Mouse (Mus musculus) kidney, embryonic 15.5 days (tissue): ENCODE measurements around the gene Ncor2. TPM values are rescaled to one million over a fixed set of nuclear protein-coding genes. Genes with fewer than 3 reads are reported as not detected.

Experiments used
- ATAC-seq: fragments of 200-750 bp; cut with Nextera tagmentation; replicated peaks from 2 replicates; pipeline ENCODE4 v1.8.0; 2017; ENCODE audit warnings: moderate TSS enrichment; ENCODE audit not compliant: low FRiP score
- H3K27ac ChIP-seq: fragments of 300-500 bp; sonication (generic); 2 replicates; pipeline ENCODE4 v1.5.1; 2015; ENCODE audit warnings: mild to moderate bottlenecking, inconsistent platforms
- H3K27me3 ChIP-seq: fragments of 300-500 bp; sonication (generic); 2 replicates; pipeline ENCODE4 v1.6.1; 2015; ENCODE audit warnings: inconsistent platforms
- H3K36me3 ChIP-seq: fragments of 300-500 bp; sonication (generic); 2 replicates; pipeline ENCODE4 v1.6.1; 2015; ENCODE audit warnings: inconsistent platforms
- H3K4me1 ChIP-seq: fragments of 300-500 bp; sonication (generic); 2 replicates; pipeline ENCODE4 v1.6.1; 2015; ENCODE audit warnings: inconsistent platforms
- H3K4me2 ChIP-seq: fragments of 300-500 bp; sonication (generic); 2 replicates; pipeline ENCODE4 v1.6.1; 2015; ENCODE audit warnings: moderate library complexity, mild to moderate bottlenecking, inconsistent platforms
- H3K4me3 ChIP-seq: fragments of 300-500 bp; sonication (generic); replicated peaks from 2 replicates; pipeline ENCODE4 v1.5.1; 2015; ENCODE audit warnings: mild to moderate bottlenecking, inconsistent platforms
- H3K9ac ChIP-seq: fragments of 300-500 bp; sonication (generic); 2 replicates; pipeline ENCODE4 v1.6.1; 2015; ENCODE audit warnings: mild to moderate bottlenecking, inconsistent platforms
- H3K9me3 ChIP-seq: fragments of 300-500 bp; sonication (generic); replicated peaks from 2 replicates; pipeline ENCODE4 v1.6.1; 2016; ENCODE audit warnings: inconsistent platforms
- WGBS: fragments of 180-500 bp; shearing (Covaris S2); methylation state at CpG from one replicate; pipeline ENCODE4 v1.1.7; 2015; ENCODE audit warnings: mixed read lengths; 5-methylcytosine and 5-hydroxymethylcytosine counted together
- polyA plus RNA-seq: library from polyadenylated mRNA; unstranded; fragments of >200 nt; fragmentation: Nextera tagmentation; extraction: Ambion mirVana; gene quantifications from 2 replicates; pipeline ENCODE4 v1.2.1, GENCODE M21; 2015

Gene Ncor2
- polyA plus RNA-seq, 1 experiment from 2014 or later, result 28.8 TPM

- Histone ChIP-seq H3K9me3 (no peaks in the 10 kb centered on the region), H3K4me2 (no peak overlapping the region), H3K27me3 (no peaks in the 10 kb centered on the region), H3K9ac (no peak overlapping the region), H3K27ac (peak overlapping the region; percentile 19; the same call in 1 of the 2 replicates), H3K4me3 (no peak overlapping the region), H3K36me3 (peaks cover 85% of the 10 kb centered on the region), H3K4me1 (peaks cover 49% of the 10 kb centered on the region)
- 60% methylated on average over 14 of the region's 14 CpGs for WGBS
- no peak for ATAC-seq
These were observed 83.4 kb downstream of the Ncor2 start for GRCm38 (mm10) chr5:125095525-125096175.

- peaks cover 9% of the 10 kb centered on the region; the same call in 1 of the 2 replicates for H3K9me3 ChIP-seq
- 0 out of 2 replicates have a peak, but pooled peaks have one; percentile 3 for ATAC-seq
- no peak overlapping the region for H3K4me2 ChIP-seq
- no peaks in the 10 kb centered on the region for H3K27me3 ChIP-seq
- WGBS, result 34% methylated on average over 5 of the region's 5 CpGs
- H3K36me3 ChIP-seq, result peaks cover 85% of the 10 kb centered on the region
- 0 out of 2 replicates have a peak overlapping the region, but pooled peaks have one; percentile 19 for H3K27ac ChIP-seq
- H3K4me3 ChIP-seq, result no peak overlapping the region
- H3K9ac ChIP-seq, result no peak overlapping the region
- peaks cover 49% of the 10 kb centered on the region for H3K4me1 ChIP-seq
These were observed 85.2 kb downstream of the Ncor2 start for GRCm38 (mm10) chr5:125093795-125094194.

DNA sequence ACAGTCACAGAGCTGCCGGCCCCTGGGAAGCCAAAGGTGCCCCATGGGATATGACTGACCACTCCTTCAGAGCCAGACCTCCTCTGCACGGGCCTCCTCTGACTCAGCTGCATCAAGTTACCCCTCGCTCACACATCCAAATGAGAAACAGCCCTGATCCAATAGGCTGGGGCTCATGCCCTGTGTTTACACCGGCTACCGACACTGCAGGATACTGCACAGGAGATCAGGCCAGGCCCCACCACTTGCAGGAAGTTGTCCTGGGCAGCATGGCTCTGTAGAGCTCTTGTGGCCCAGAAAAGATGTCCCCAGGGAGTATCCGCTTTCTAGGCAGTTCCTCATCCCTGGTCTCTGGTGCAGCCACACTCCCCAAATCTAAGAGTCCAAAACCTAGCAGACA is 90.9 kb downstream of the Ncor2 start:
- WGBS, result 57% methylated on average over 6 of the region's 6 CpGs

DNA sequence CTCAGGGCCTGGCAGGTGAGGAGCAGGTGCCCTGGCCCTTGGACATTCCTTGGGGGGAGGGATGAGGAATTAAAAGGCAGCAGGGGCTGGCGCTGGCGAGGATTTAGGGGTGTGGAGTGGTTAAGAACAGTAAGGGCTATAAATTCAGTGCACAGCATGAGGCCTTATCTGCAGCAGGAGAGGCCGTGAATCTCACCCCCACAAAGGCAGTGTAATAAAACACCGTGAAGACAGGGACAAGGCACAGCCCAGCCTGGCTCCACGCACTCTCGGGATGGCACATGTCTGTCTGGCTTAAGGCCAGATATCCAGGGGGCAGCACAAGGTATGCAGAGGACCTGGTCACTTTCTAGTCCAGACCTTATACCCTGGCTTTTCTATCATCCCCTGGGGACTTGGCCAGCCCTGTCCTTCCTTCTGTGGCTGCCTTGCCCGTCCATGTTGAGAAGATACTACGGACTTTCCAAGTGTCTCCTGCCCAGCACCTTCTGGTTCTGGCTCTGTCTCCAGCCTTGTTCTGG is 93.9 kb downstream of the Ncor2 start:
- no peaks in the 10 kb centered on the region for H3K27me3 ChIP-seq
- H3K9me3 ChIP-seq, result peaks cover 5% of the 10 kb centered on the region; the same call in 1 of the 2 replicates
- no peak overlapping the region for H3K27ac ChIP-seq
- H3K4me2 ChIP-seq, result no peak overlapping the region
- WGBS, result 39% methylated on average over 8 of the region's 8 CpGs
- no peak overlapping the region for H3K9ac ChIP-seq
- no peak for ATAC-seq
- peaks cover 96% of the 10 kb centered on the region for H3K36me3 ChIP-seq
- no peak overlapping the region for H3K4me3 ChIP-seq
- H3K4me1 ChIP-seq, result peaks cover 17% of the 10 kb centered on the region

More for the DNA sequence above, 90.9 kb downstream of the Ncor2 start:
- Histone ChIP-seq H3K4me2 (no peak overlapping the region), H3K27ac (no peak overlapping the region), H3K4me1 (peaks cover 3% of the 10 kb centered on the region), H3K36me3 (peaks cover 99% of the 10 kb centered on the region), H3K9me3 (peaks cover 9% of the 10 kb centered on the region; the same call in 1 of the 2 replicates), H3K27me3 (no peaks in the 10 kb centered on the region), H3K9ac (no peak overlapping the region), H3K4me3 (no peak overlapping the region)
- ATAC-seq, result no peak

- no peak overlapping the region for H3K27ac ChIP-seq
- WGBS, result 89% methylated on average over 6 of the region's 6 CpGs
- no peak overlapping the region for H3K4me3 ChIP-seq
- no peak for ATAC-seq
- H3K9me3 ChIP-seq, result no peaks in the 10 kb centered on the region
- no peak overlapping the region for H3K4me2 ChIP-seq
- no peaks in the 10 kb centered on the region for H3K27me3 ChIP-seq
- peaks cover 17% of the 10 kb centered on the region for H3K4me1 ChIP-seq
- H3K36me3 ChIP-seq, result peaks cover 94% of the 10 kb centered on the region
- H3K9ac ChIP-seq, result no peak overlapping the region
These were observed 95.3 kb downstream of the Ncor2 start for GRCm38 (mm10) chr5:125083674-125084073.

DNA sequence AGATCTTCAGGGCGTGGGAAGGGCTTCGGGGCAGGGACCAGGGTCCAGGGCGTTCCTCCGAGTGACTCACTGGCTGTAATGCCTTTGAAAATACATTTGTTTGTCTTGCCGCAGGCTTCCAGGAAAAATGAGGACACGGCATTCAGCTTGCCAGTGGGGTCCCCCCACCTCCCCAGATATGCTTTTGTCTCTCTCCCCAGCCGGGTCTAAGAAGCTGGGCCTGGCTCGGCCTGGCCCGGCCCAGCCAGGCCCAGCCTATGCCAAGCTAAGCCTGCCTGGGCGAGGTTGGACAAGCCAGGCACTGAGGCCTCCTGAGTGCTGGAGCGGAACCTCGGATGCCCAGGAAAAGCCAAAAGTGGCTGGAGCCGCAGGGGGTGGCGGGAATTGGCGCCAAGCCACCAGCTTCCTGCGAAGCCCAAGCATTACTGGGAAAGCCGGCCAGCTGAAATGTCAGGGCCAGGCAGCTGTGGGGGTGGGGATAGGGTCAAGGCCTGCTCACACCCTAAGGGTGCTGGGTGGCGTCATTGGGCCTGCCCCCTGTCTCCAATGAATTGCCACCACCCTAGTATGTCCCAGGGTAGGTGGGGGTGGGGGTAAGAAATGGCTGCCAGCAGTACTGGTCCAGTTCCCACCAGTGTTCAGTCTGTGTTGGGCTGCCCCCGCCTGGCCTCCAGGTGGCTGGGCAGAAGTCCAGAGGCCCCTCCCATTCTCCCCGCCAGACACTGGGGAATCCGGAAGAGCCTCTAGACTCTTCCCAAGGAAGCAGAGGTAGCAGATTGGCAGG is 97.5 kb downstream of the Ncor2 start:
- Histone ChIP-seq H3K4me2 (no peak overlapping the region), H3K36me3 (peaks cover 93% of the 10 kb centered on the region)
- 56% methylated on average over 21 of the region's 21 CpGs for WGBS

GRCm38 (mm10) chr5:125080787-125081317 is 98.2 kb downstream of the Ncor2 start:
- ATAC-seq, result no peak
- Histone ChIP-seq H3K36me3 (peaks cover 93% of the 10 kb centered on the region), H3K9me3 (no peaks in the 10 kb centered on the region), H3K27ac (peak overlapping the region; percentile 78), H3K27me3 (no peaks in the 10 kb centered on the region), H3K9ac (0 out of 2 replicates have a peak overlapping the region, but pooled peaks have one; percentile 8), H3K4me3 (no peak overlapping the region), H3K4me2 (no peak overlapping the region), H3K4me1 (peaks cover 17% of the 10 kb centered on the region)
- WGBS, result 94% methylated on average over 10 of the region's 10 CpGs

More for the DNA sequence above, 97.5 kb downstream of the Ncor2 start:
- H3K4me1 ChIP-seq, result peaks cover 17% of the 10 kb centered on the region
- H3K27ac ChIP-seq, result peak overlapping the region; percentile 78
- ATAC-seq, result peak; percentile 71
- 0 out of 2 replicates have a peak overlapping the region, but pooled peaks have one; percentile 8 for H3K9ac ChIP-seq
- H3K4me3 ChIP-seq, result no peak overlapping the region
- H3K9me3 ChIP-seq, result no peaks in the 10 kb centered on the region
- no peaks in the 10 kb centered on the region for H3K27me3 ChIP-seq

DNA sequence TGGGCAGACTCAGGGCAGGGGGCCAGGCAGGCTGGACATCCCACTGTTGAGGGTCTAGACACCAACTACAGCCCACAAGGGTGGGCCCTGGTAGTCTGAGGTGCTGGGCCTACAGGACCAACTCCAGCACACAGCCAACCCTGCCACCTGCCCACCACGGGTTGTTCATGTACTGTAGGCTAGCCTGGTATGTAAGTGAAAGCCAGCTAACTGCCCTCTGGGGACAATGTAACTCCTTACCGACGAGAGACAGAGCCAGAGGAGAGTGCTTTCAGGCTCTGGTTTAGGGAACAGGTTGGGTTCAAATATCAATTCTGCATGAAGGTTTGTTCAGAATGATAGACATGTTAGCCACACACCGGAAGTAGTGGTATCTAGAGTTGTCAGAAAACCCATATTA is 98.7 kb downstream of the Ncor2 start:
- H3K4me1 ChIP-seq, result peaks cover 22% of the 10 kb centered on the region
- H3K27ac ChIP-seq, result no peak overlapping the region
- no peaks in the 10 kb centered on the region for H3K27me3 ChIP-seq
- H3K36me3 ChIP-seq, result peaks cover 93% of the 10 kb centered on the region
- no peaks in the 10 kb centered on the region for H3K9me3 ChIP-seq
- no peak overlapping the region for H3K4me3 ChIP-seq
- no peak overlapping the region for H3K9ac ChIP-seq
- no peak overlapping the region for H3K4me2 ChIP-seq
- no peak for ATAC-seq
- WGBS, result 82% methylated on average over 4 of the region's 4 CpGs

- H3K9me3 ChIP-seq, result no peaks in the 10 kb centered on the region
- H3K4me1 ChIP-seq, result peaks cover 43% of the 10 kb centered on the region
- no peak for ATAC-seq
- no peaks in the 10 kb centered on the region for H3K27me3 ChIP-seq
- no peak overlapping the region for H3K27ac ChIP-seq
- H3K9ac ChIP-seq, result no peak overlapping the region
- H3K4me3 ChIP-seq, result no peak overlapping the region
- whole genome bisulfite sequencing, result 74% methylated on average over 5 of the region's 5 CpGs
- no peak overlapping the region for H3K4me2 ChIP-seq
- H3K36me3 ChIP-seq, result peaks cover 89% of the 10 kb centered on the region
These were observed 100.8 kb downstream of the Ncor2 start for GRCm38 (mm10) chr5:125078220-125078619.

- Histone ChIP-seq H3K27ac (peak overlapping the region; percentile 14; the same call in 1 of the 2 replicates), H3K27me3 (no peaks in the 10 kb centered on the region), H3K4me2 (no peak overlapping the region), H3K4me1 (peaks cover 51% of the 10 kb centered on the region), H3K9me3 (no peaks in the 10 kb centered on the region), H3K9ac (no peak overlapping the region), H3K36me3 (peaks cover 75% of the 10 kb centered on the region), H3K4me3 (no peak overlapping the region)
- 69% methylated on average over 9 of the region's 9 CpGs for WGBS
- no peak for ATAC-seq
These were observed 102.8 kb downstream of the Ncor2 start for GRCm38 (mm10) chr5:125076183-125076582.

DNA sequence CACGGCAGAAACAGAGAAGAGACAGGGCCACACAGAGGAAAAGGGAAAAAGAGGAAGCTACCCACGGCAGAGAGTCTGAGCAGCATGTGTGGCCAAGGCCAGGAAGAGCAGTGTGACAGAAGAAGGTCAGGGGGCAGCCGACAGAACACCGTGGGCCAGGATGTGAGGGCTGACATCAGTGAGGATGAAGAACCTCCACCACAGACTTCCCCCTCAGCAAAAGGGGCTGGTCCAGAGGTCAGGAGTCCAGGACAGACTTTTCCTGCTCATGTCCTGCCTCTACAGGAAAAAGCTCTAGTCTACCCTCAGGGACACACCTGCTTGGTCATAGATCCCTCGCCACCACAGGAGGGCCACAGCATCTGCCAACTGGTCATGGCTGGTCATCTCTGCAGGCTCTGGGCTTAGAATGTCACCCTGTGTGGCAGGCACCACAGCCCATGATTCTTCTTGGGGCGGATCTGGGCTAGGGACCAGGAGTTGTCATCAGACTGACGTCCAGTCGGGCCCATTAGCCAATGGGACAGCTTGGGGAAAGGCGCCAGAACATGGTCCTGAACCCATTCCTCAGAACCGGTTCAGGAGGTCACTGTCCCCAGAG is 104.3 kb downstream of the Ncor2 start:
- Histone ChIP-seq H3K4me3 (no peak overlapping the region), H3K9ac (no peak overlapping the region), H3K27ac (0 out of 2 replicates have a peak overlapping the region, but pooled peaks have one; percentile 35), H3K4me2 (no peak overlapping the region), H3K36me3 (peaks cover 60% of the 10 kb centered on the region), H3K27me3 (no peaks in the 10 kb centered on the region), H3K9me3 (no peaks in the 10 kb centered on the region), H3K4me1 (peaks cover 61% of the 10 kb centered on the region)
- no peak for ATAC-seq
- 54% methylated on average over 10 of the region's 10 CpGs for WGBS
